Mouse (Mus musculus) erythroblast, embryonic 14.5 days (primary cell): Measurements from ENCODE around the gene Sim2.

Source experiments
- GATA1 ChIP-seq: IDR thresholded peaks from 2 replicates; pipeline ENCODE4 v1.6.1; 2012; ENCODE audit warnings: low read length, inconsistent platforms, mixed read lengths
- TAL1 ChIP-seq: IDR thresholded peaks from 3 replicates; pipeline ENCODE4 v1.6.1; 2012; ENCODE audit warnings: low read length, inconsistent platforms, mixed read lengths

DNA sequence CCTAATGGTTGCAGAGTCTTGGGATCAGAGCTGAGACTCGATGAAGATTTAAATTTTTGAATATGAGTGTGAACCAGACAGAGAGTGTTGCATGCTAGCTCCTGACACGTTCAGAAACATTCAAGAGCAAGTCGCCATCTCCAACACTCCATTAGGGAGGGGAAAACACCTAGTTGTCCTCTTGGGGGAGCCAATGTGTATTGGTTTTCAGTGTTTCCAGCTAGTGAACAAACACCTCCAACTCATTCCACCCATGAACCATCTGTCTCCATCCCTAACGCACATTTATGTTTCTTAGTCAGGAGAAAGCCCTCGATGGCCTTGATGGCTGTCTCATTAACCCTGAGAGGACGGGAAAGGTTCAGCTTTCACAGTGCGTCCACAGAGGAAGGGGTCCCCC, 39.7 kb upstream of the Sim2 start:
- TF ChIP-seq GATA1 = no peak
- TF ChIP-seq TAL1 = no peak
